Mouse (Mus musculus) thymus, adult 2 months (tissue): ENCODE results near the gene Gm49388. TPM values are rescaled to one million over a fixed set of nuclear protein-coding genes. Genes with fewer than 3 reads are reported as not detected.

Source experiments
- DNase-seq: peaks from one replicate; pipeline ENCODE4 v3.0.0; 2021
- H3K27ac ChIP-seq: fragments of 200-500 bp; 2 replicates; pipeline ENCODE4 v1.5.1; 2012; ENCODE audit warnings: low read length, control low read depth; ENCODE audit not compliant: control insufficient read depth, insufficient read depth
- H3K27me3 ChIP-seq: fragments of 200-500 bp; 2 replicates; pipeline ENCODE4 v1.6.1; 2012; ENCODE audit warnings: mild to moderate bottlenecking, low read length, moderate library complexity, mixed read lengths; ENCODE audit not compliant: control insufficient read depth, insufficient read depth
- H3K36me3 ChIP-seq: fragments of 200-500 bp; 2 replicates; pipeline ENCODE4 v1.6.1; 2012; ENCODE audit warnings: mild to moderate bottlenecking, low read length, moderate library complexity; ENCODE audit not compliant: control insufficient read depth, insufficient read depth
- H3K4me1 ChIP-seq: fragments of 200-500 bp; replicated peaks from 2 replicates; pipeline ENCODE4 v1.6.1; 2012; ENCODE audit warnings: low read length; ENCODE audit not compliant: control insufficient read depth, insufficient read depth
- H3K4me3 ChIP-seq: fragments of 200-500 bp; 2 replicates; pipeline ENCODE4 v1.5.1; 2012; ENCODE audit warnings: mild to moderate bottlenecking, low read length, control low read depth, moderate library complexity; ENCODE audit not compliant: control insufficient read depth, insufficient read depth
- CTCF ChIP-seq: fragments of 200-500 bp; IDR thresholded peaks from 2 replicates; pipeline ENCODE4 v1.5.1; 2012; ENCODE audit warnings: mild to moderate bottlenecking, control low read depth, low read length, moderate library complexity, borderline replicate concordance; ENCODE audit not compliant: control insufficient read depth, poor library complexity, insufficient read depth; ENCODE audit errors: extremely low read depth
- POLR2A ChIP-seq: fragments of 200-500 bp; IDR thresholded peaks from 2 replicates; pipeline ENCODE4 v1.6.1; 2012; ENCODE audit warnings: mild to moderate bottlenecking, low read length, control low read depth, moderate library complexity; ENCODE audit not compliant: control insufficient read depth, poor library complexity, insufficient read depth; ENCODE audit errors: extremely low read depth
- WGBS: fragments of 180-500 bp; shearing (Covaris S2); methylation state at CpG from one replicate; pipeline ENCODE4 v1.1.7; 2018; 5-methylcytosine and 5-hydroxymethylcytosine counted together
- polyA plus RNA-seq: library from polyadenylated mRNA; depleted of rRNA; stranded (reverse); fragments of >200 nt; gene quantifications from 2 replicates; pipeline ENCODE4 v1.2.3, GENCODE M21; 2012

The Gm49388 gene
- polyA plus RNA-seq, 1 experiment: not detected

GRCm38 (mm10) chr7:127811240-127811639 is 25.8 kb downstream of the Gm49388 start:
- H3K27me3 ChIP-seq: no peaks in the 10 kb centered on the region
- TF ChIP-seq CTCF (no peak), POLR2A (no peak)
- H3K4me3 ChIP-seq: no peak overlapping the region
- peaks cover 12% of the 10 kb centered on the region for H3K4me1 ChIP-seq
- no peak for DNase-seq
- no peak overlapping the region for H3K27ac ChIP-seq
- H3K36me3 ChIP-seq: no peaks in the 10 kb centered on the region
- WGBS: 94% methylated on average over 4 of the region's 4 CpGs

- Histone ChIP-seq H3K36me3 (no peaks in the 10 kb centered on the region), H3K4me1 (peaks cover 13% of the 10 kb centered on the region), H3K4me3 (no peak overlapping the region), H3K27ac (no peak overlapping the region), H3K27me3 (no peaks in the 10 kb centered on the region)
- TF ChIP-seq CTCF: no peak
- 88% methylated on average over 3 of the region's 3 CpGs for WGBS
- no peak for DNase-seq
Observed at GRCm38 (mm10) chr7:127812292-127812691, 26.9 kb downstream of the Gm49388 start.

GRCm38 (mm10) chr7:127813821-127814220 is 28.4 kb downstream of the Gm49388 start:
- DNase-seq: no peak
- WGBS: 94% methylated on average over 4 of the region's 4 CpGs
- Histone ChIP-seq H3K27me3 (no peaks in the 10 kb centered on the region), H3K36me3 (no peaks in the 10 kb centered on the region), H3K27ac (no peak overlapping the region), H3K4me3 (no peak overlapping the region), H3K4me1 (peaks cover 8% of the 10 kb centered on the region)
- no peak for TF ChIP-seq POLR2A
- TF ChIP-seq CTCF: no peak

- no peak overlapping the region for H3K27ac ChIP-seq
- H3K4me3 ChIP-seq: no peak overlapping the region
- H3K36me3 ChIP-seq: no peaks in the 10 kb centered on the region
- peaks cover 8% of the 10 kb centered on the region for H3K4me1 ChIP-seq
- no peak for TF ChIP-seq CTCF
- TF ChIP-seq POLR2A: no peak
- no peaks in the 10 kb centered on the region for H3K27me3 ChIP-seq
- 93% methylated on average over 19 of the region's 19 CpGs for WGBS
- DNase-seq: no peak
Observed at GRCm38 (mm10) chr7:127814241-127814921, 29.0 kb downstream of the Gm49388 start.

- no peaks in the 10 kb centered on the region for H3K27me3 ChIP-seq
- H3K4me1 ChIP-seq: peaks cover 8% of the 10 kb centered on the region
- 93% methylated on average over 15 of the region's 15 CpGs for WGBS
- H3K27ac ChIP-seq: no peak overlapping the region
- TF ChIP-seq CTCF (no peak), POLR2A (no peak)
- no peak for DNase-seq
- no peaks in the 10 kb centered on the region for H3K36me3 ChIP-seq
- no peak overlapping the region for H3K4me3 ChIP-seq
Observed at GRCm38 (mm10) chr7:127815116-127815665, 29.8 kb downstream of the Gm49388 start.

GRCm38 (mm10) chr7:127815954-127816821 is 30.8 kb downstream of the Gm49388 start:
- peak; percentile 54 for DNase-seq
- Histone ChIP-seq H3K4me1 (peaks cover 10% of the 10 kb centered on the region), H3K27ac (no peak overlapping the region), H3K36me3 (no peaks in the 10 kb centered on the region), H3K27me3 (no peaks in the 10 kb centered on the region), H3K4me3 (no peak overlapping the region)
- TF ChIP-seq CTCF (peak; percentile 21; the same call in 1 of the 2 replicates), POLR2A (no peak)
- 38% methylated on average over 15 of the region's 15 CpGs for WGBS
